28 mouse cellular contexts compared by ENCODE assay signal in genomic region chr2:105873403-105873802, GRCm38 (mm10).
"Had no signal": no experiment of that assay in that cellular context is flagged by ENCODE, and none has a peak within 500 bp of the region (broad histone marks: within the 10 kb centered on the region; RNA-seq: fewer than 3 reads in every experiment).

No protein-coding gene starts in this region.

- H3K4me1 ChIP-seq: embryonic facial prominence, embryonic 10.5 days; embryonic facial prominence, embryonic 12.5 days; embryonic facial prominence, embryonic 13.5 days; embryonic facial prominence, embryonic 15.5 days; forebrain, embryonic 10.5 days; forebrain, embryonic 12.5 days; forebrain, embryonic 13.5 days; forebrain, embryonic 15.5 days had no signal

- H3K9ac ChIP-seq: embryonic facial prominence, embryonic 12.5 days; embryonic facial prominence, embryonic 13.5 days; embryonic facial prominence, embryonic 15.5 days; forebrain, embryonic 12.5 days; forebrain, embryonic 13.5 days; forebrain, embryonic 15.5 days; forebrain, postnatal 0 days had no signal

- H3K27me3 ChIP-seq: embryonic facial prominence, embryonic 12.5 days; embryonic facial prominence, embryonic 13.5 days; embryonic facial prominence, embryonic 15.5 days; forebrain, embryonic 12.5 days; forebrain, embryonic 13.5 days; forebrain, embryonic 15.5 days had no signal

- DNase-seq: cerebellum, adult 8-10 months; cerebellum, adult 9-10 months; cerebellum, adult 9-11 months; cerebellum, postnatal 10 days; cerebellum, postnatal 14 days; cerebellum, postnatal 25 days; cerebellum, postnatal 36 days; embryo, embryonic 11 days; forebrain, postnatal 0 days; gastrocnemius, adult 2 months; gastrocnemius, postnatal 10 days; gastrocnemius, postnatal 14 days; gastrocnemius, postnatal 25 days; gastrocnemius, postnatal 36 days; heart, adult 11 months; heart, adult 18-20 months; heart, adult 2 months had no signal

- H3K27ac ChIP-seq: embryonic facial prominence, embryonic 10.5 days; embryonic facial prominence, embryonic 12.5 days; embryonic facial prominence, embryonic 13.5 days; embryonic facial prominence, embryonic 15.5 days; forebrain, embryonic 10.5 days; forebrain, embryonic 12.5 days; forebrain, embryonic 13.5 days; forebrain, embryonic 15.5 days; gastrocnemius, adult 2 months; heart, adult 2 months had no signal

- ATAC-seq: forebrain, embryonic 13.5 days; forebrain, embryonic 14.5 days; forebrain, embryonic 15.5 days; forebrain, embryonic 16.5 days; forebrain, postnatal 0 days had no signal

- H3K4me3 ChIP-seq: embryonic facial prominence, embryonic 10.5 days; embryonic facial prominence, embryonic 12.5 days; embryonic facial prominence, embryonic 13.5 days; embryonic facial prominence, embryonic 15.5 days; erythroblast, embryonic 14.5 days; forebrain, embryonic 10.5 days; forebrain, embryonic 12.5 days; forebrain, embryonic 13.5 days; forebrain, embryonic 15.5 days; gastrocnemius, adult 2 months; heart, adult 2 months had no signal

- H3K9me3 ChIP-seq: embryonic facial prominence, embryonic 10.5 days; embryonic facial prominence, embryonic 12.5 days; embryonic facial prominence, embryonic 13.5 days; embryonic facial prominence, embryonic 15.5 days; forebrain, embryonic 12.5 days; forebrain, embryonic 13.5 days; forebrain, embryonic 15.5 days had no signal
